Mouse (Mus musculus) limb, embryonic 13.5 days (tissue): ENCODE measurements around the gene Ehd4. TPM values are rescaled to one million over a fixed set of nuclear protein-coding genes. Genes with fewer than 3 reads are reported as not detected.
A peak's percentile ranks its signal among the peaks of the same experiment; 100 is the strongest.

ENCODE experiments used
- ATAC-seq: fragments of 200-750 bp; cut with Nextera tagmentation; 2 replicates; pipeline ENCODE4 v1.8.0; 2017; ENCODE audit warnings: low read depth, moderate number of reproducible peaks, moderate TSS enrichment; ENCODE audit not compliant: low FRiP score
- H3K27ac ChIP-seq: fragments of 300-500 bp; sonication (generic); 2 replicates; pipeline ENCODE4 v1.5.1; 2015; ENCODE audit warnings: inconsistent platforms, mild to moderate bottlenecking, moderate library complexity
- H3K27me3 ChIP-seq: fragments of 300-500 bp; sonication (generic); 2 replicates; pipeline ENCODE4 v1.6.1; 2015; ENCODE audit warnings: mild to moderate bottlenecking, inconsistent platforms
- H3K36me3 ChIP-seq: fragments of 300-500 bp; sonication (generic); 2 replicates; pipeline ENCODE4 v1.6.1; 2015; ENCODE audit warnings: inconsistent platforms, mild to moderate bottlenecking, moderate library complexity
- H3K4me1 ChIP-seq: fragments of 300-500 bp; sonication (generic); 2 replicates; pipeline ENCODE4 v1.6.1; 2015; ENCODE audit warnings: inconsistent platforms
- H3K4me2 ChIP-seq: fragments of 300-500 bp; sonication (generic); replicated peaks from 2 replicates; pipeline ENCODE4 v1.6.1; 2015; ENCODE audit warnings: inconsistent platforms, mild to moderate bottlenecking, moderate library complexity
- H3K4me3 ChIP-seq: fragments of 300-500 bp; sonication (generic); 2 replicates; pipeline ENCODE4 v1.5.1; 2015; ENCODE audit warnings: moderate library complexity, mild to moderate bottlenecking, inconsistent platforms
- H3K9ac ChIP-seq: fragments of 300-500 bp; sonication (generic); 2 replicates; pipeline ENCODE4 v1.6.1; 2015; ENCODE audit warnings: mild to moderate bottlenecking, inconsistent platforms
- H3K9me3 ChIP-seq: fragments of 300-500 bp; sonication (generic); 2 replicates; pipeline ENCODE4 v1.6.1; 2016; ENCODE audit warnings: inconsistent platforms
- WGBS: fragments of 180-500 bp; shearing (Covaris S2); methylation state at CpG from one replicate; pipeline ENCODE4 v1.1.7; 2015; 5-methylcytosine and 5-hydroxymethylcytosine counted together
- polyA plus RNA-seq: library from polyadenylated mRNA; unstranded; fragments of >200 nt; fragmentation: Nextera tagmentation; extraction: Ambion mirVana; gene quantifications from 2 replicates; pipeline ENCODE4 v1.2.1, GENCODE M21; 2015

The Ehd4 gene
- polyA plus RNA-seq, 1 experiment from 2014 or later: 40.4 TPM

DNA sequence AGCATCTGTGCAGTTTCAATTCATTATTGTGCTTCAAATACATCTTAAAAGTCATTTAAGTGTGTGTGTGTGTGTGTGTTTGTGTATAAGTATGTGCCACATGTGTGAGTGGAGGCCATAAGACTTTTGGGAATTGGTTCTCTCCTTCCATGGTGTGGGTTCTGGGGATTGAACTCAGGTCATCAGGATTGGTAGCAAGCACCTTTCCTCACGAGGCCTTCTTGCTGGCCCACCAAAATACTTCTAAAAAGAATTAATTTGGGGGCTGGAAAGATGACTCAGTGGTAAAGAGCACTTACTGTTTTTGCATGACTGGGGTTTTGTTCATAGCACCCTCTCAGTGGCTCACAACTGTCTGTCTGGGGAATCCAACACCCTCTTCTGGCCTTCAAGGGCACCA, 12.7 kb downstream of the Ehd4 start:
- Histone ChIP-seq H3K27ac (no peak overlapping the region), H3K9ac (no peak overlapping the region), H3K9me3 (no peaks in the 10 kb centered on the region), H3K4me3 (no peak overlapping the region), H3K36me3 (no peaks in the 10 kb centered on the region), H3K27me3 (no peaks in the 10 kb centered on the region), H3K4me1 (no peaks in the 10 kb centered on the region), H3K4me2 (no peak overlapping the region)
- no peak for ATAC-seq
- 84% methylated on average over 1 of the region's 1 CpGs for WGBS

GRCm38 (mm10) chr2:120140326-120140725, 14.1 kb downstream of the Ehd4 start:
- ATAC-seq: no peak
- H3K27ac ChIP-seq: no peak overlapping the region
- H3K9ac ChIP-seq: no peak overlapping the region
- no peaks in the 10 kb centered on the region for H3K9me3 ChIP-seq
- H3K4me2 ChIP-seq: no peak overlapping the region
- no peaks in the 10 kb centered on the region for H3K4me1 ChIP-seq
- 82% methylated on average over 5 of the region's 5 CpGs for WGBS
- no peaks in the 10 kb centered on the region for H3K36me3 ChIP-seq
- H3K4me3 ChIP-seq: no peak overlapping the region
- H3K27me3 ChIP-seq: no peaks in the 10 kb centered on the region

DNA sequence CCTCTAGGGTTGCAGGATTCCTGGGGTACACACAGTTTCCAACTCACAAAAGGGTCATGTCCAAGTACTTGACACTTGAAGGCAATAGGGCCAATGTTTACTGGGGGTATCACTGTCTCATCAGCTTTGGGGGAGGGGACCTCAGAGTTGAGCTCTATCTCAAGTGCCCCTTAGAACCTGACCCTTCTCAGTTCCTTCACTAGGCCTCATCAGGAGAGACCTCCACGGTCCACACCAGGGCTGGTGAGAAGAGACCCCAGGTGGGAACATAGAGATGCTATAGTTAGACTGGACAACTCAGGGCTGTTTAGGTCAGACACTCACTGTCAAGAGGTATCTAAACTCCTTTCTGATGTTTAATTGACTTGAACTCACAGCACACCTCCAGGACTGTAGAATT, 15.3 kb downstream of the Ehd4 start:
- no peaks in the 10 kb centered on the region for H3K9me3 ChIP-seq
- 0 out of 2 replicates have a peak, but pooled peaks cover 5% of the 10 kb centered on the region for H3K4me1 ChIP-seq
- H3K4me3 ChIP-seq: no peak overlapping the region
- no peak overlapping the region for H3K9ac ChIP-seq
- H3K27me3 ChIP-seq: no peaks in the 10 kb centered on the region
- H3K36me3 ChIP-seq: no peaks in the 10 kb centered on the region
- H3K4me2 ChIP-seq: no peak overlapping the region
- 89% methylated on average over 1 of the region's 1 CpGs for WGBS
- no peak overlapping the region for H3K27ac ChIP-seq
- no peak for ATAC-seq

GRCm38 (mm10) chr2:120137281-120137680, 17.1 kb downstream of the Ehd4 start:
- no peaks in the 10 kb centered on the region for H3K27me3 ChIP-seq
- no peak overlapping the region for H3K4me2 ChIP-seq
- H3K9ac ChIP-seq: no peak overlapping the region
- H3K27ac ChIP-seq: no peak overlapping the region
- 0 out of 2 replicates have a peak, but pooled peaks cover 5% of the 10 kb centered on the region for H3K4me1 ChIP-seq
- H3K9me3 ChIP-seq: no peaks in the 10 kb centered on the region
- ATAC-seq: no peak
- WGBS: 62% methylated on average over 5 of the region's 5 CpGs
- H3K36me3 ChIP-seq: no peaks in the 10 kb centered on the region
- no peak overlapping the region for H3K4me3 ChIP-seq

GRCm38 (mm10) chr2:120134453-120135075, 19.8 kb downstream of the Ehd4 start:
- H3K4me1 ChIP-seq: 0 out of 2 replicates have a peak, but pooled peaks cover 5% of the 10 kb centered on the region
- H3K27me3 ChIP-seq: no peaks in the 10 kb centered on the region
- H3K27ac ChIP-seq: no peak overlapping the region
- no peak overlapping the region for H3K4me3 ChIP-seq
- H3K4me2 ChIP-seq: no peak overlapping the region
- H3K36me3 ChIP-seq: no peaks in the 10 kb centered on the region
- no peak overlapping the region for H3K9ac ChIP-seq
- no peak for ATAC-seq
- H3K9me3 ChIP-seq: no peaks in the 10 kb centered on the region

GRCm38 (mm10) chr2:120131881-120132280, 22.5 kb downstream of the Ehd4 start:
- H3K4me2 ChIP-seq: no peak overlapping the region
- H3K27me3 ChIP-seq: no peaks in the 10 kb centered on the region
- no peak overlapping the region for H3K27ac ChIP-seq
- no peaks in the 10 kb centered on the region for H3K9me3 ChIP-seq
- peaks cover 16% of the 10 kb centered on the region; the same call in 1 of the 2 replicates for H3K4me1 ChIP-seq
- WGBS: 97% methylated on average over 1 of the region's 1 CpGs
- no peak for ATAC-seq
- H3K36me3 ChIP-seq: no peaks in the 10 kb centered on the region
- H3K4me3 ChIP-seq: no peak overlapping the region
- no peak overlapping the region for H3K9ac ChIP-seq

DNA sequence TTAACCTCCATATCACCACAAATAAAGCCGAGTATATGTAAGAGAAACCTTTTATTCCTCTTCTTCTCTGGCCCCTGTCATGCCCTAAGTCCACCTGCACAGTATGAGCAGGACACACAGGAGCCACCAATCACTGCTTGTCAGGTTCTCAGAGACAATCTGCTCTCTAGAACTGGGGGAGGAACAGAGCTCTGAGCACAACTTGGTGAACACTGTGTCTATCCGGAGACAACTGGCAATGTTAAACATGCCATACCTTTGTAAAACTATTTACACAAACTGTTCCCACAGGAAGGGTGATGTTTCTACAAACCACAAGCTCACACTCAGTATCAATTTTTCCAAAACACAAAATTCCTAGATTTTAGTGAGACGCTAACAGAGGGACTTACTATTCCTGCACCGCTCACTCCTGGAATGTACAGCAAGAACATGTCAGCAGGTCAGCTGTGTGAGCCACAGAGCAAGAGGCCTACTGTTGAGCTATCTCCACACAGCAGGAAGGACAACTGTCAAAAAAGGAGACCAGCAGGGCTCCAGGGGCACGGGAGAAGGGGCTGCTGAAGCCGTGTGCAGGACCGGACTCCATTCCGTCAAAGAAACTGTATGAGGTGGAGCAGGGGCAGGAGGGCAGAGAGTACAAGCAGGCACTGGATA, 25.0 kb downstream of the Ehd4 start:
- no peak overlapping the region for H3K4me2 ChIP-seq
- ATAC-seq: no peak
- H3K27ac ChIP-seq: peak overlapping the region; percentile 62; the same call in 1 of the 2 replicates
- WGBS: 73% methylated on average over 8 of the region's 8 CpGs
- no peaks in the 10 kb centered on the region for H3K27me3 ChIP-seq
- peaks cover 11% of the 10 kb centered on the region; the same call in 1 of the 2 replicates for H3K4me1 ChIP-seq
- H3K36me3 ChIP-seq: no peaks in the 10 kb centered on the region
- H3K9ac ChIP-seq: no peak overlapping the region
- no peak overlapping the region for H3K4me3 ChIP-seq
- H3K9me3 ChIP-seq: no peaks in the 10 kb centered on the region

DNA sequence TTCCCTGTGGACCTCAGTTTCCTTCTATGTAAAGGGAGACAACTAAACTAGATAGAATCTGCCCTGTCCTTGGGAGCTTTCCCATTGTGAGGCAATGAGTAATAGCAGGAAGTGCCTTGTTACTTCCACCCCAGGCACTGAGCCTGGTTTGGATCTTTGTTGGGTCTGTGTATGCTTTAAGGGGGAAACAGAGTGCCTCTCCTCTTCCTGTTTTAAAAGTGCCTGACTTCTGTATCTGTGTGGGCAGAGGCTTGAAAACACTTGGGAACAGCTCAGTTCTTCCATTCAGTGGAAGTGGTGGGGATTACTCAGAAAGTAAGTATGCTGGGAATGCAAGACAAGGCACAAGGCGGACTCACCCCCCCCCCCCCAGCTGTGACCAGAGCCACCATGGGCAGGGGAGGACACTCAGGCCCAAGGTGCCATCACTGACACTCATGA, 25.8 kb downstream of the Ehd4 start:
- Histone ChIP-seq H3K9me3 (no peaks in the 10 kb centered on the region), H3K4me2 (no peak overlapping the region), H3K27me3 (no peaks in the 10 kb centered on the region), H3K36me3 (no peaks in the 10 kb centered on the region), H3K27ac (peak overlapping the region; percentile 10; the same call in 1 of the 2 replicates), H3K9ac (no peak overlapping the region), H3K4me3 (no peak overlapping the region), H3K4me1 (peaks cover 16% of the 10 kb centered on the region; the same call in 1 of the 2 replicates)
- no peak for ATAC-seq
- WGBS: 69% methylated on average over 1 of the region's 1 CpGs

DNA sequence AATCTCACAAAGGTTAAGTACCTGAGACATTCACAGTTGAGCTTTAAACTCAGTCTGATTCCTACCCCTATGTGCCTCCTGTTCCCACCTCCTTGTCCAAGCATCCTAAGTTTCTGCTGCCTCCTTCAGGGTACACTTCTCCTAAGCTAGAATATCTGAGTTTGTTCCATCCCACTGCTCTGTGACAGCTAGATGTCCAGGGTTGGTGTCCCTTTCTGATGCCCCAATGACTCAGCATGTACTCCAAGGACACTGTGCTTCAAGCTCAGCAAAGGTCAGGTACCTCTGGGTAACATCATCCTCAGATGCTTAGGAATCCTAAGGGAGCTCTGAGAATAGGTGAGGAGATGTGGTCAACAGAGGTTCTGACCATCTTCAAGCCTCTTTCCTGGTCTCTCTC, 26.4 kb downstream of the Ehd4 start:
- Histone ChIP-seq H3K4me3 (no peak overlapping the region), H3K36me3 (no peaks in the 10 kb centered on the region), H3K27me3 (no peaks in the 10 kb centered on the region), H3K4me1 (peaks cover 16% of the 10 kb centered on the region; the same call in 1 of the 2 replicates), H3K27ac (peak overlapping the region; percentile 10; the same call in 1 of the 2 replicates), H3K9ac (no peak overlapping the region), H3K4me2 (no peak overlapping the region), H3K9me3 (no peaks in the 10 kb centered on the region)
- ATAC-seq: no peak

DNA sequence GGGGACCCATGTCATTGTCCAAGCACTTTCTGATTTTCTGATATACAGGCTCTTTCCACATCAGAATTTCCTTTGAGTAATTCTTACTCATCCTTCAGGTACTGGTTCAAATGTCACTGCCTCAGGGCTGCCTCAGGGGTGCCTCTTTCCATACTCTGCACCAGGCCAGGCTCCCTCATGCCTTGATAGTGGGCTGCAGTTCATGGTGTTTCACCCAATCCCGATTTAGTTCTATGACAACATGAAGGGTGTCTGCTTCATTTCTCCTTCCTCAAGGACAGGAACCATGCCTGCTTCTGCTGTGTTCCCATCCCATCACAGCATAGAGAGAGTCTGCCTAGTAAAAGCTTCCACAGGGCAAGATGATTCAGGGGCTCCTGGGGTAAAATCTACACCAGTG, 27.5 kb downstream of the Ehd4 start:
- no peaks in the 10 kb centered on the region for H3K27me3 ChIP-seq
- H3K4me2 ChIP-seq: no peak overlapping the region
- WGBS: 83% methylated on average over 1 of the region's 1 CpGs
- H3K4me1 ChIP-seq: peaks cover 24% of the 10 kb centered on the region
- ATAC-seq: no peak
- H3K4me3 ChIP-seq: no peak overlapping the region
- no peak overlapping the region for H3K27ac ChIP-seq
- no peaks in the 10 kb centered on the region for H3K36me3 ChIP-seq
- H3K9me3 ChIP-seq: no peaks in the 10 kb centered on the region
- no peak overlapping the region for H3K9ac ChIP-seq

DNA sequence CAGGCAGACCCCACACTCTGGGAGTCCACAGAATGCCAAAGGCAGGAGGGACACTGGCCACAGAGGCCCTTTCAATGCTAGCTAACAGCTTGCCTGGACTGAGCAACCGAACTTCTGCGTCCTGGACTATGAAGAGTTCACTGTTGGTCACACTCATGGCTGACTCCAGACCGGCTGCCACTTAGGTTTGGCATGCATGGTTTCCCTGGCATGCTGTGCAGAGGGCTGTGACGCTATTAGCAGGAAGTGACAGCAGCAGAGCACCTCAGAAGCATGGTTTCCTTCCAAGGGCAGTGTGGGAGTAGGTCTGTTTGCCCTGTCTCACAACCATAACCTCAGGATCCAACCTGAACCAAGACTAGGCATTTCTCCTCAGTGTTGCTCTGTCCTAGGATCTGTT, 28.0 kb downstream of the Ehd4 start:
- H3K27ac ChIP-seq: no peak overlapping the region
- H3K9ac ChIP-seq: no peak overlapping the region
- no peak overlapping the region for H3K4me3 ChIP-seq
- 89% methylated on average over 4 of the region's 4 CpGs for WGBS
- ATAC-seq: no peak
- H3K9me3 ChIP-seq: no peaks in the 10 kb centered on the region
- H3K4me1 ChIP-seq: peaks cover 24% of the 10 kb centered on the region
- no peaks in the 10 kb centered on the region for H3K27me3 ChIP-seq
- H3K4me2 ChIP-seq: no peak overlapping the region
- no peaks in the 10 kb centered on the region for H3K36me3 ChIP-seq

GRCm38 (mm10) chr2:120125461-120125860, 28.9 kb downstream of the Ehd4 start:
- no peak for ATAC-seq
- H3K36me3 ChIP-seq: no peaks in the 10 kb centered on the region

DNA sequence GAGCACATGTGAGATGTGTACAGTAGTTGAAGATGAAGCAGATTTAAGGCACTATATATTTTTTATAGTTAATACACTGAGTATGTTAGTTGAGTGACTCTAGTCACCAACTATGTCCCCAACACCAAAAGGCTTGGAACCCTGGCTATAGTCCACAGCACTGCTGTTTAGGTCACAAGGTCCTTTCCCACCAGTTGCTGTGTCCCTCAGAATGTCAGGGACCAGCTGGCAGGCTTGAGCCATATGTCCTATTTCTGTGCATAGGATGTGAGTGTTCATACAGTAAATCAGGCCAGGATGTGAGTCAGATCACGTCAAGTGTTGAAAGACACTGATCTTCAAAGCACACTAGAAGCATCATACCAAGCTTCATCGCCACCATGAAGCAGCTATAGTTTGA, 29.5 kb downstream of the Ehd4 start:
- WGBS: 83% methylated on average over 2 of the region's 2 CpGs
- Histone ChIP-seq H3K4me3 (no peak overlapping the region), H3K27me3 (no peaks in the 10 kb centered on the region), H3K4me2 (no peak overlapping the region), H3K4me1 (peaks cover 24% of the 10 kb centered on the region), H3K9me3 (no peaks in the 10 kb centered on the region), H3K36me3 (no peaks in the 10 kb centered on the region), H3K27ac (no peak overlapping the region), H3K9ac (no peak overlapping the region)
- ATAC-seq: no peak

More at GRCm38 (mm10) chr2:120125461-120125860, 28.9 kb downstream of the Ehd4 start:
- H3K9ac ChIP-seq: no peak overlapping the region
- no peak overlapping the region for H3K27ac ChIP-seq
- no peaks in the 10 kb centered on the region for H3K27me3 ChIP-seq
- H3K4me2 ChIP-seq: no peak overlapping the region
- WGBS: 96% methylated on average over 1 of the region's 1 CpGs
- peaks cover 24% of the 10 kb centered on the region for H3K4me1 ChIP-seq
- no peaks in the 10 kb centered on the region for H3K9me3 ChIP-seq
- no peak overlapping the region for H3K4me3 ChIP-seq
